Mouse (Mus musculus) thymus, adult 18-20 months (tissue): Measurements from ENCODE around the gene Sdc4.

ENCODE experiments used
- DNase-seq, 2 experiments: peaks; one replicate each; pipeline ENCODE4 v3.0.0; 2022; ENCODE audit warnings: mixed read lengths in 2 of 2

The Sdc4 gene

DNA sequence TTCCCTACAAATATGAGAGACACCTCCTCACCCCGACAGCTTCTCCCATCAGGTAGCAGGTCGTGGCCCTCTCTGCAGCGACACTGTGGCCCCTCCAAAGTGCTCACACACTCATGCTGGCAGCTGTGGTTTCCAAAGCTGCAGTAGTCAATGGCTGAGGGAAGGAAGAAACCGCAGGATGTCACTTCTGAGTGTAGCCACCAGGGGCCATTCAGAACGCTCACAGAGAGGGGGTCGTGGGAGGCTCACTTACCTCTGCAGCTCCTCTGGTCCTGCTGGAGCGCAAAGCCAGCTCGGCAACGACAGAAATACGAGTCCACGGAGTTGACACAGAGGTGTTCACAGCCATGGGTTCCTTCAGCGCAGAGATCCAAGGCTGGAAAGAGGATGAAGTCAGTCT lies 46.8 kb downstream of the Sdc4 start:
- DNase-seq = no peak

- no peak for DNase-seq
Observed at GRCm38 (mm10) chr2:164396076-164396475, 47.6 kb downstream of the Sdc4 start.

GRCm38 (mm10) chr2:164393126-164393525 lies 50.6 kb downstream of the Sdc4 start:
- DNase-seq = no peak

DNA sequence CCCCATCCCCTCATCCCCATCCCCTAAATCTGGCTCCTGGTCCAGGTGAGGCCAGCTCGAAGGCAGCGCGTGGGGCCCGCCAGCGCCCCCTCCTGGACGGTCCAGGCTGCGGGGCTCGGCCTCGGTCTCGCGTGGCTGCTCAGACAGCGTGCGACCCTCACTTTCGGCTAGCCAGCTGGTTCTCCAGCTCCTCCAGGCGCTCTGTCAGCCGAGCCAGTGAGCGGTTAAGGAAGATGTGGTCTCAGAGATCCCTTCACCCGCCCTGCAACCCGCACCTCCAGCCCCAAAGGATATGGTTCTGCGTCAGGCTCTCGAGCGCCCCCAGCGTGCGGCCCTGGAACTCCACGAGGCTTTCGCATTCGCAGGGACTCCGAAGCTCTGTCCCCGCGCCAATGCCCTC lies 54.2 kb downstream of the Sdc4 start:
- DNase-seq = peak; percentile 33 to 54

DNA sequence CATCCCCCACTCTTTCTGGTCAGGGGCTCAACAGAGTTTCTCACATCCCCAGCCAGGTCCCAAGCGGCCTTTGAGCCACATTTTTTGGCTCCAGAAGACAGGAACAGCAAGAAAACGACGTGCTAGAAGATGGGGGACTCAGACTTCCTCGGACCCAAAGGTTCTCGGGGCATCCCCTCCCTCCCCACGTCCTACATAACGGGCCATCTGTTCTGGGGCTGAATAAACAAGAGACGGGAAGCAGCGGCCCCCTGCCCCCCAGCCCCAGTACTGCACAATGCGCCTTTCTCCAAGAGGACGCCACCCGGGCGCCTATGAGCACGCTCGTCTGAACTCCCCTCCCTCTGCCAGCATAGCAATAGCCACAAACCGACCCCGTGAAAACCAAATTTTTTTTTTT lies 54.7 kb downstream of the Sdc4 start, which contains the start of gene Slpi:
Slpi (minus strand) TSS at position 76 of the 400 bp plus-strand sequence.
- DNase-seq = no peak

GRCm38 (mm10) chr2:164386953-164387352 lies 56.7 kb downstream of the Sdc4 start:
- DNase-seq = no peak

DNA sequence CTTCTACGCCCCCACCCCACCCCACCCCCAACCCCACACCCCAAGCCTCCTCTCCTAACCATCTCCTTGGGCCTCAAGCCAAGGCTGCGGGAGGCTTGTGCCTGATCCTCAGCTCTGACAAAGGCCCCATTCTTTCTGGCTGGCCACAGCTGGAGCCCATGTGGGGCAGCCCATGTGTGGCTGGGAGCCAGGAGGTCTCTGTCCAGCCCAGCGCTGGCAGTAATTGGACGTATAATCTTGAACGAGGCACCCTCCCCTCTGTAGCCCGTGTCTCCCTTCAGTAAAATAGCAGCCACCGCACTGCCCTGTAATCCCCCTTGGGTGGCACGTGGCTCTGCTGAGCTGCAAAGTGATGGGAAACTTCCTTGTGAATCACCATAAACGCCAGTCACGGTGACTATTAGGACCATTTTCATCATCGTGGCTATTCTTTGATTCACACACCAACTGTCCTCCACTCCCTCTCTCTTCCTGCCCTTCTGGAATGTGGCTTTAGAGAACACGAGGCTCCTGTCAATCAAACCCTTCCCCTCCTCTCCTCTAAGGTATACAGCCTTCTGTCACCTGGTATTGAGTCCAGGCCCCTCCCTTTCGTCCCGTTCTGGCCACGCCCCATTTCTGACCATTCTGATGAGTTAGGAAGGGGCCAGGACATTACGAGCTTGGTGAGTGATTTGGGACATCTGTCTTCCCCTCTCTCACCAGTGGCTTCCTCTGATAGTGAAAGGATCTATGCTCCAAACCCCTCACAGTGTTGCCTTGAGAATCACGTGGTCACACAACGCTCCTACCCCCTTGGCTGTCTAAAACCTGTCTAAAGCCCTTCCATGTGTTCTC lies 57.5 kb downstream of the Sdc4 start:
- DNase-seq = no peak

GRCm38 (mm10) chr2:164383656-164384399 lies 59.9 kb downstream of the Sdc4 start:
- DNase-seq = no peak

- no peak for DNase-seq
Observed at GRCm38 (mm10) chr2:164382971-164383370, 60.7 kb downstream of the Sdc4 start.

DNA sequence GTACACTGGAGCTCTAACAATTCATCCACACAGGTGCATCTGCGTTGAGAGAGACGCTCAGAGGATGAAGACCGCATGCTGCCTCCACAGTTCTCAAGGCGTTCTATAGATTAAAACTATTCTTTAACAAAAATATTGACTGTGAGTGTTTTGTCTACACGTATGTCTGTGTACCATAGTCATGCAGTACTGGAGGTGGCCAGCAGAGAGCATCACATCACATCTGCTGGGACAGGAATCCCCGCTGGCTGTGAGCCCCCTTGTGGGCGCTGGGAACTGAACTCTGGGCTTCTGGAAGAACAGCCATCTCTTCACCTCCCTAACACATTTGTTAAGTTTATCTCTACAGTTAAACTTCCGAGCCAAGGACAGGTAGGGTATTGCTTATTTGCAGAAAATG lies 62.0 kb downstream of the Sdc4 start:
- DNase-seq = no peak

GRCm38 (mm10) chr2:164377478-164378426 lies 65.9 kb downstream of the Sdc4 start:
- no peak for DNase-seq
